Mouse (Mus musculus): ENCODE data around the gene Itgav.

DNA sequence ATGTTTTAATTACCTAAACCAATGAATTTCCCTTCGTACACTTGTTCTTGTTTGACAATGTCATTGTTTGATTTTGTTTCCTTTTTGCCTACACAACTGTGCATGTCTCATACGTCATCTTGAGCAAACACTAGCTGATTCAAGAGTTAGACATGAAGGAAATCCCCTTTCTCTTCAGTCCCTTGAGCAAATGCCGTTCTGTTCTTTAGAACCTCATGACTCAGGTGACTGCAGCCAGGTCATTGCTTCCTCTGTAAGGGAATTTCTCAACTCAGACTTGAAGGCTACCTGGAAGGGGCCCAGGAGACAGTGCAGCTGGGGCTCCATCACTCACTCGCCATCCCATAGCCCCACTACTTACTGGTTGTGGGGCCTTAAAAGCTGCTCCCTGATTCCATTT lies 23.5 kb upstream of the Itgav start:
- no peak for TF ChIP-seq POLR2A (IDR thresholded peaks at IDR 0.05; ENCODE audit: borderline replicate concordance, extremely low read depth, low read depth, low read length)
- no peak for TF ChIP-seq CTCF (IDR thresholded peaks at IDR 0.05; ENCODE audit: insufficient read depth, low read length)

Data from lung, adult 2 months (tissue).